Mouse (Mus musculus): Measurements from ENCODE around the gene Cwc15.

DNA sequence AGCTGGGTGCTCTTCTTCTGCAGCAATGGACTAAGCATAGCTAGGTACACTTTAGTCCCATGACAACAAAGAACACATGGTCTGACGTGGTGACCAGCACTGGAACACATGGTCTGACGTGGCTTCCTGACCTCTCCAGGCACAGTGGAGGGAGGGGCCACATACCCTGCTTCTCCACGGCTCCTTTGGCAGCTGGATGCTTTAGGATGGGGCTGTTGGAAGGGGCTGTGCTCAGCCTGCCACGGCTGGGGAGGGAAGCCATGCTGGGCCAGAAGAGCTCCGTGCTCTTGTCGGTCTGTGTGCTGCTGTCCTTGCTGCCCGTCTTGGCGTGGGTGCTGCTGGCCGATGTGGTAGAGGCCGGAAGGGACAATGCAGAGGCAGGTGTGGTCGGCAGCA is 47.9 kb downstream of the Cwc15 start:
- TF ChIP-seq CTCF (IDR thresholded peaks at IDR 0.05; ENCODE audit: low read depth) (no peak), EP300 (IDR thresholded peaks at IDR 0.05; ENCODE audit: low read depth) (no peak)

All from liver, postnatal 0 days (tissue).